Mouse (Mus musculus): ENCODE results near the gene Pex26. TPM values are rescaled to one million over a fixed set of nuclear protein-coding genes. Genes with fewer than 3 reads are reported as not detected.

Pex26 gene
- total RNA-seq (2023) = 10.3 TPM

DNA sequence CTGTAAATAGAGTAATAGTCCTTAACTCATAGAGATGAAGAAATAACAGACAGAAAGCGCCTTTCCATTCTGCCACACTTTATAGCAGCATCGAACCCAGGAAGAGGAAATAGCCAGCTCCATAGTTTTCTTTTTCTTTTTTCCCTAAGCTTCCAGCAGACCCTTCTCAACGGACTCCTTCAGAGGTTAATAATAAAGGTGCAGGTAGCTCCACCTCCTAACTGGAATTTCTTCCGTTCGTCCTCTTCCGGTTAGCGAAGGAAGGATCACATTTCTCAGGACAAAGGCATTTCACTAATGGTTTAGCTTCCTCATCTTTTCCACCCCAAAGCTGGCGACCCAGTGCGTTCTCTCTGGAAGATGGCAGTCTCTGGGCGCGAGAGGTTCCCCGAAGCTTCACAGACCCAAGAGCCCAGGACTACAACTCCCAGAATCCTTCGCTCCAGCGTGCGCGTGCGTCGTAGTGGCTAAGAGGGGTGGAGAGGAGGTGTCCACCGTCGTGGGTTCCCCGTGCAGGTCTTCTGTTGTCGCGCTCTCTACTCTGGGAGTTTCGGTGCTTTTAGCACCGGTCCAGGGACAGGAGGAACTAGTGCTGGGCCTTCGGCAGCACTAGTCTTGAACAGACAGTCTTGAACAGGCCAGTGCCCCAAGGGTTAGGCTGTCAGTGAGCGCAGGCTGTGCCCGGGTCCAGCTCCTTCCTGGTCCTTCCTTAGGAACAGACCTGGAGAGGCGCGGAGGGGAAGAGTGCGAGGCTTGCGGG is at the start of gene Pex26:
TSS of gene Pex26 (plus strand) at position 254 of the 760 bp plus-strand sequence.

DNA sequence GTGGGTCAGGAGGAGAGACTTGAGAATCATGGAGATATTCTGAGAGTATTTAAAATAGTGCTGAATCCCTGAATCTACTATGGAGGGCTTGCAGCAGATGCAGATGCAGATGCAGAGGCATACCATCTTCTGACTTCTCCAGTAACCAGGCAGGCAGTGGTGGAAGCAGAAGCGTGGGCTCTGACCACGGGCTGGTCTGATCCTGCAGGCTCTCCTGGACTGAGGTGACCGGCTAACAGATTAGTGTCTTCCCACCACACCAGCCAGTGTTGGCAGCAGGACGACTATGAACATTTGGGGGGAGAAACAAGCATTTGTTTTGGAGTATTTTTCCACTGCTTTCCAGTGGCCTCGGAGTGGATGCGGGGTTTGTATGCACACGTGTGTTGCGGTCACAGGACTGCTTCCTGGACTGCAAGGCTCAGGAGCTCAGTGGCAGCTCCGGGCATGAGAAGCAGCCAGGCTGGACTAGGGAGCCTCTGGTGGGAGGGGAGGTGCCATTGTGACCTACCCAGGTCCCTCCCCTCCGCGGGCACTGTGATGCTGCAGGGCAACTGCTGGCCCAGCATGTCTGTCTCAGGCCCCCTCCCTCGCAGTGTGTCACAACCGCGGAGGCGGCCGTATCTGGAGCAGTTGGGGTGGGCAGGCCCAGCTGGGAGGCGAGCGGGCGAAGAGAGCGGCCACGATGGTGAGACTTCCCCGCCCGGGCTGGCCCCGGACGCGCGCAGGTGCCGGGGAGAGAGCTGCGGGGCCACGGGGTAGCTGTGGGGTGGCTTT is 26.9 kb downstream of the Pex26 start, which contains the start of gene Tuba8:
TSS of gene Tuba8 (plus strand) at position 548 of the 777 bp plus-strand sequence.

DNA sequence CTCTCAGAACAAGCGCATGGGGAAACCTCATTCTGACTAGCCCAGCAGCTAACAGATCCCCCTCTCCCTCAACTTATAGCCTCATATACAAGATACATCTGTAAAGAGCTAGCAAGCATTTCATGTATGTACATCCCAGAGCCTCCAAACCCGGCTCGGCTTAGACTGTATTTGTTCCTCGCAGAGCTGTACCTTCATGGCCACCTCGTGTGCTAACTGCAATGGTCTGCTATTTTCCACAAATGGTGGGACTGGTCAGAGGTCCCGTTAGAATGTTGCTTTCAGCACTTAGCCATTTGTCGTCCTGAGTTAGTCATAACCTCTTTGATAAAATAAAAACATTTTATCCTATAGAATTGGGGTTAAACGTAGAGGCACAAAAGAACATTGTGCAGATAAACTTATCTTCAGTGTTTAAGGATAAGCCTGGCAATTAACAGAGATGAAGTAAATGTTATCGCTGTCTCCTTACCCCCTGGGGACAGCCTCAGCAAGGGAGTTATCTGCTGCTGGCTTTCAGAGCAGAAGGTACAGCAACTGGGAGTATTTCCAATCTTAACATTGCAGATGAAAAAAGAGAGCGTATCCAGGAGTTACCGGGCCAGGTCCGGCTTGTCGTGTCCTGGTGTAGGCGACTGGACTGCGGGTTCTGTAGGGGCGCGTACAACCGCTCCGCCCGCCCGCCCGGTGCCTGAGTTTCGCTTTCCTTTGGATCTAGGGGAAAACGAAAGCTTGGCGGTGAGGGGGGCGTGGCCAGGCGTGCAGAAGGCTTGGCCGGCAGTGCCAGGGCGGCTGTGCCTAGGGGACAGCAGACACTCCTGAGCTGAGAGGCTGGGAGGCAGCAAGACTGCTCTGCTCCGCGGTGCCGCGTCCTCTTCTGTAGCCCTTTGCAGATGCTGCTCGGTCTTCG is 61.9 kb downstream of the Pex26 start, which contains the start of gene Usp18:
TSS of gene Usp18 (plus strand) at position 780 of the 910 bp plus-strand sequence.

Other genes with a start within 250 kb of the Pex26 start
- 42.6 TPM for gene Mical3, start 52.7 kb upstream of the Pex26 start, total RNA-seq (2023)
- not detected for gene Tuba8, start 27.0 kb downstream of the Pex26 start, total RNA-seq (2023)
- gene Usp18, start 62.2 kb downstream of the Pex26 start, total RNA-seq (2023) = 18.5 TPM
- gene Slc6a13, start 116.6 kb downstream of the Pex26 start, total RNA-seq (2023) = not detected
- not detected for gene Slc6a12, start 159.4 kb downstream of the Pex26 start, total RNA-seq (2023)